Mouse (Mus musculus): ENCODE measurements around the gene Flot2. TPM values are rescaled to one million over a fixed set of nuclear protein-coding genes. Genes with fewer than 3 reads are reported as not detected.

Gene Flot2
- polyA plus RNA-seq (2012; rRNA removed) = 68.5 and 81.2 TPM in 2 replicates
- polyA plus RNA-seq (2014; fragmentation: Nextera tagmentation; extraction: Ambion mirVana) = 49.1 and 53.8 TPM in 2 replicates

GRCm38 (mm10) chr11:78037831-78038752, at the start of gene Flot2:
Gene Flot2 (plus strand): TSS chr11:78037931.
- WGBS = 1% methylated on average over 36 of the region's 55 CpGs
- Histone ChIP-seq H3K9ac (ENCODE audit: low read depth, low read length, severe bottlenecking) (peak within 1 kb of the TSS; percentile 85), H3K4me2 (replicated peaks; ENCODE audit: low read depth, low read length, severe bottlenecking) (peak within 1 kb of the TSS; percentile 84), H3K4me3 (replicated peaks; ENCODE audit: low read length) (peak within 1 kb of the TSS; percentile 87), H3K4me1 (ENCODE audit: control insufficient read depth, insufficient read depth, low read length) (peaks cover 14% of the 10 kb centered on the region), H3K27ac (replicated peaks; ENCODE audit: low read depth, low read length) (peak within 1 kb of the TSS; percentile 75; the same call in 1 of the 2 replicates), H3K27me3 (ENCODE audit: control insufficient read depth, insufficient read depth, low read length) (no peaks in the 10 kb centered on the region), H3K9me3 (ENCODE audit: control insufficient read depth, low read length) (no peaks in the 10 kb centered on the region), H3K36me3 (ENCODE audit: control insufficient read depth, insufficient read depth, low read length) (peaks cover 15% of the 10 kb centered on the region)
- TF ChIP-seq POLR2A (IDR thresholded peaks at IDR 0.05; ENCODE audit: borderline replicate concordance, extremely low read depth, insufficient read depth, insufficient read length) = no peak
- ATAC-seq (ENCODE audit: low FRiP score, low read depth) (peak; percentile 84), DNase-seq (ENCODE audit: low spot score) (peak; percentile 52)

GRCm38 (mm10) chr11:77989071-77989690, 48.5 kb upstream of the Flot2 start:
- Histone ChIP-seq H3K36me3 (ENCODE audit: control insufficient read depth, insufficient read depth, low read length) (peaks cover 66% of the 10 kb centered on the region), H3K27ac (replicated peaks; ENCODE audit: low read depth, low read length) (no peak overlapping the region), H3K4me1 (ENCODE audit: control insufficient read depth, insufficient read depth, low read length) (peaks cover 10% of the 10 kb centered on the region; the same call in 1 of the 2 replicates), H3K4me3 (replicated peaks; ENCODE audit: low read length) (no peak overlapping the region), H3K27me3 (ENCODE audit: control insufficient read depth, insufficient read depth, low read length) (no peaks in the 10 kb centered on the region), H3K9me3 (ENCODE audit: control insufficient read depth, low read length) (no peaks in the 10 kb centered on the region), H3K4me2 (replicated peaks; ENCODE audit: low read depth, low read length, severe bottlenecking) (no peak overlapping the region), H3K9ac (ENCODE audit: low read depth, low read length, severe bottlenecking) (no peak overlapping the region)
- 90% methylated on average over 13 of the region's 13 CpGs for WGBS
- DNase-seq (ENCODE audit: low spot score) = no peak
- TF ChIP-seq POLR2A (IDR thresholded peaks at IDR 0.05; ENCODE audit: borderline replicate concordance, extremely low read depth, insufficient read depth, insufficient read length) = no peak
- ATAC-seq (ENCODE audit: low FRiP score, low read depth) = no peak

- H3K36me3 ChIP-seq (ENCODE audit: control insufficient read depth, insufficient read depth, low read length) = peaks cover 32% of the 10 kb centered on the region
- no peaks in the 10 kb centered on the region for H3K9me3 ChIP-seq (ENCODE audit: control insufficient read depth, low read length)
- no peaks in the 10 kb centered on the region for H3K27me3 ChIP-seq (ENCODE audit: control insufficient read depth, insufficient read depth, low read length)
- H3K4me1 ChIP-seq (ENCODE audit: control insufficient read depth, insufficient read depth, low read length) = no peaks in the 10 kb centered on the region
- no peak overlapping the region for H3K4me2 ChIP-seq (replicated peaks; ENCODE audit: low read depth, low read length, severe bottlenecking)
- no peak for DNase-seq (ENCODE audit: low spot score)
- no peak overlapping the region for H3K9ac ChIP-seq (ENCODE audit: low read depth, low read length, severe bottlenecking)
- WGBS = 78% methylated on average over 1 of the region's 1 CpGs
- no peak overlapping the region for H3K27ac ChIP-seq (replicated peaks; ENCODE audit: low read depth, low read length)
- H3K4me3 ChIP-seq (replicated peaks; ENCODE audit: low read length) = no peak overlapping the region
- TF ChIP-seq POLR2A (IDR thresholded peaks at IDR 0.05; ENCODE audit: borderline replicate concordance, extremely low read depth, insufficient read depth, insufficient read length) = no peak
- ATAC-seq (ENCODE audit: low FRiP score, low read depth) = no peak
Observed at GRCm38 (mm10) chr11:77995556-77995955, 42.2 kb upstream of the Flot2 start.

- no peak overlapping the region for H3K27ac ChIP-seq (replicated peaks; ENCODE audit: low read depth, low read length)
- H3K4me1 ChIP-seq (ENCODE audit: control insufficient read depth, insufficient read depth, low read length) = no peaks in the 10 kb centered on the region
- no peaks in the 10 kb centered on the region for H3K9me3 ChIP-seq (ENCODE audit: control insufficient read depth, low read length)
- no peak for DNase-seq (ENCODE audit: low spot score)
- 90% methylated on average over 5 of the region's 5 CpGs for WGBS
- no peak for ATAC-seq (ENCODE audit: low FRiP score, low read depth)
- no peaks in the 10 kb centered on the region for H3K27me3 ChIP-seq (ENCODE audit: control insufficient read depth, insufficient read depth, low read length)
- peaks cover 65% of the 10 kb centered on the region for H3K36me3 ChIP-seq (ENCODE audit: control insufficient read depth, insufficient read depth, low read length)
- no peak overlapping the region for H3K4me3 ChIP-seq (replicated peaks; ENCODE audit: low read length)
- TF ChIP-seq POLR2A (IDR thresholded peaks at IDR 0.05; ENCODE audit: borderline replicate concordance, extremely low read depth, insufficient read depth, insufficient read length) = no peak
- no peak overlapping the region for H3K4me2 ChIP-seq (replicated peaks; ENCODE audit: low read depth, low read length, severe bottlenecking)
- H3K9ac ChIP-seq (ENCODE audit: low read depth, low read length, severe bottlenecking) = no peak overlapping the region
Observed at GRCm38 (mm10) chr11:78006446-78006845, 31.3 kb upstream of the Flot2 start.

- DNase-seq (ENCODE audit: low spot score) (peak; percentile 81), ATAC-seq (ENCODE audit: low FRiP score, low read depth) (peak; percentile 78; the same call in 1 of the 2 replicates)
- no peak for TF ChIP-seq POLR2A (IDR thresholded peaks at IDR 0.05; ENCODE audit: borderline replicate concordance, extremely low read depth, insufficient read depth, insufficient read length)
- Histone ChIP-seq H3K27ac (replicated peaks; ENCODE audit: low read depth, low read length) (no peak overlapping the region), H3K4me2 (replicated peaks; ENCODE audit: low read depth, low read length, severe bottlenecking) (no peak overlapping the region), H3K27me3 (ENCODE audit: control insufficient read depth, insufficient read depth, low read length) (no peaks in the 10 kb centered on the region), H3K4me1 (ENCODE audit: control insufficient read depth, insufficient read depth, low read length) (no peaks in the 10 kb centered on the region), H3K4me3 (replicated peaks; ENCODE audit: low read length) (no peak overlapping the region), H3K36me3 (ENCODE audit: control insufficient read depth, insufficient read depth, low read length) (peaks cover 87% of the 10 kb centered on the region), H3K9me3 (ENCODE audit: control insufficient read depth, low read length) (no peaks in the 10 kb centered on the region), H3K9ac (ENCODE audit: low read depth, low read length, severe bottlenecking) (no peak overlapping the region)
- WGBS = 30% methylated on average over 4 of the region's 4 CpGs
Observed at GRCm38 (mm10) chr11:78019676-78020075, 18.1 kb upstream of the Flot2 start.

All from limb, embryonic 14.5 days (tissue).